Mouse (Mus musculus) G1E (cell line): ENCODE results near the gene Ppp1r14b. TPM values are rescaled to one million over a fixed set of nuclear protein-coding genes. Genes with fewer than 3 reads are reported as not detected.

Source experiments
- ATAC-seq: 2 replicates; pipeline ENCODE4 v1.8.0; 2016; ENCODE audit warnings: mild to moderate bottlenecking; ENCODE audit not compliant: insufficient number of reproducible peaks, poor library complexity, low FRiP score, severe bottlenecking; ENCODE audit errors: extremely low read depth
- DNase-seq: peaks from one replicate; pipeline ENCODE4 v3.0.0; 2012; ENCODE audit warnings: low spot score
- H3K27me3 ChIP-seq: 2 replicates; pipeline ENCODE4 v1.6.1; 2012; ENCODE audit warnings: mild to moderate bottlenecking, low read length, inconsistent platforms; ENCODE audit not compliant: insufficient read depth
- H3K36me3 ChIP-seq: replicated peaks from 2 replicates; pipeline ENCODE3; 2012; ENCODE audit warnings: mild to moderate bottlenecking, inconsistent platforms
- H3K4me1 ChIP-seq: 2 replicates; pipeline ENCODE4 v1.6.1; 2012; ENCODE audit warnings: low read depth, low read length, inconsistent platforms, mixed read lengths; ENCODE audit not compliant: insufficient read depth
- H3K4me3 ChIP-seq: 2 replicates; pipeline ENCODE4 v1.5.1; 2012; ENCODE audit warnings: low read depth, mild to moderate bottlenecking, inconsistent platforms, low read length, moderate library complexity, mixed read lengths
- H3K9me3 ChIP-seq: replicated peaks from 2 replicates; pipeline ENCODE4 v1.6.1; 2012; ENCODE audit warnings: inconsistent platforms
- CTCF ChIP-seq: IDR thresholded peaks from 2 replicates; pipeline ENCODE4 v1.5.1; 2012; ENCODE audit warnings: low read depth, low read length, inconsistent platforms, mixed read lengths
- GATA1 ChIP-seq: IDR thresholded peaks from 2 replicates; pipeline ENCODE4 v1.6.1; 2012; ENCODE audit warnings: borderline replicate concordance, low read length, inconsistent platforms, mixed read lengths
- GATA2 ChIP-seq: IDR thresholded peaks from 2 replicates; pipeline ENCODE4 v1.6.1; 2012; ENCODE audit warnings: low read depth, low read length, inconsistent platforms, borderline replicate concordance
- POLR2AphosphoS5 ChIP-seq: IDR thresholded peaks from 2 replicates; pipeline ENCODE4 v1.6.1; 2012; ENCODE audit warnings: low read depth, low read length, inconsistent platforms; ENCODE audit not compliant: insufficient replicate concordance
- TAL1 ChIP-seq: conservative IDR thresholded peaks from 2 replicates; pipeline ENCODE4 v1.6.1; 2012; ENCODE audit warnings: low read depth, low read length, inconsistent platforms, mixed read lengths
- polyA plus RNA-seq: library from polyadenylated mRNA; stranded (reverse); fragments of >175 nt; gene quantifications from 2 replicates; pipeline ENCODE4 v1.2.3, GENCODE M21; 2012
- total RNA-seq, 2 experiments: library from RNA; stranded (forward) in 1 of 2; stranded (reverse) in 1 of 2; fragments of 200-1000 nt in 1 of 2; fragments of >200 nt in 1 of 2; fragmentation: Nextera tagmentation in 1 of 2; gene quantifications; 2 replicates each; pipeline ENCODE4 v1.2.3; 2014 to 2017

Ppp1r14b gene
- total and polyA plus RNA-seq, 3 experiments: 74.0 to 281 (median 141) TPM

DNA sequence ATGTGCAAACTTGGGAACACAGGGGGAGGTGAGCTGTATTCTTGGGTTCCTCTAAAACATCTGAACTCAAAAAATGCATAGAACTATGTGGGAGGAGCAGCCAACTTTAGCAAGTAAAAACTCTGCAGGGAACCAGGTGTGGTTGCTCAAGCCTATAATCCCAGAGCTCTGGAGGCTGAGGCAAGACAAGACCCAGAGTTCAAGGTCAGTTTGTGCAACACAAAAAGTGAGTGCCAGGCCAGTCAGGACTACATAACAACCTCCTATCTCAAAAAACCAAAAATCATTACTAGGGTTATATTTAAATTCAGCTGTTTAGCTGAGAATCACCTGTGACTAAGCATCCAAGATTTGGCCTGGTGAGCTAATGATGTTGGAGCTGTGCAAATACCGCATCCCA lies 42.8 kb upstream of the Ppp1r14b start:
- DNase-seq (no peak), ATAC-seq (no peak)
- Histone ChIP-seq H3K4me3 (no peak overlapping the region), H3K36me3 (no peaks in the 10 kb centered on the region), H3K4me1 (peaks cover 6% of the 10 kb centered on the region), H3K27me3 (peaks cover 65% of the 10 kb centered on the region), H3K9me3 (peaks cover 8% of the 10 kb centered on the region)
- no peak for TF ChIP-seq GATA1
- TF ChIP-seq POLR2AphosphoS5: no peak
- no peak for TF ChIP-seq TAL1
- TF ChIP-seq GATA2: no peak
- no peak for TF ChIP-seq CTCF

DNA sequence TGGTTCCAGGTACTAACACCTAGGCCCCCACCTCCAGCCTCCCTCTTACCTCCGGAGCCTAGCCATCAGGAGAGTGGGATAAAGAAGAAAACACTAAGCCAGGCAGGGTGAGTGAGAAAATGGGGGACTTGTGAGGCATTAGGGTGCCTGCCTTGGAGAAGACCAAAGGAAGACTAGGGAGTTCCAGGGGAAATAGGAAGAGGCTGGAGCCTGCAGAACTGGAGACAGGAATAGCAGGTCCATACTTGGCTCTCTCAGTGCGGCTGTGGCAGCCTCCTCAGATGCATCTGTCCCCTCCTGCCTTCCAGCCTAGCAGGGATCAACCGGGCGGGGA lies 41.7 kb upstream of the Ppp1r14b start:
- peaks cover 6% of the 10 kb centered on the region; the same call in 1 of the 2 replicates for H3K4me1 ChIP-seq
- no peak for ATAC-seq
- TF ChIP-seq GATA2: no peak
- no peak for TF ChIP-seq POLR2AphosphoS5
- TF ChIP-seq CTCF: no peak
- no peak for TF ChIP-seq TAL1
- TF ChIP-seq GATA1: no peak
- H3K27me3 ChIP-seq: peaks cover 56% of the 10 kb centered on the region
- peaks cover 6% of the 10 kb centered on the region for H3K36me3 ChIP-seq
- H3K9me3 ChIP-seq: peaks cover 8% of the 10 kb centered on the region
- H3K4me3 ChIP-seq: no peak overlapping the region
- DNase-seq: no peak

DNA sequence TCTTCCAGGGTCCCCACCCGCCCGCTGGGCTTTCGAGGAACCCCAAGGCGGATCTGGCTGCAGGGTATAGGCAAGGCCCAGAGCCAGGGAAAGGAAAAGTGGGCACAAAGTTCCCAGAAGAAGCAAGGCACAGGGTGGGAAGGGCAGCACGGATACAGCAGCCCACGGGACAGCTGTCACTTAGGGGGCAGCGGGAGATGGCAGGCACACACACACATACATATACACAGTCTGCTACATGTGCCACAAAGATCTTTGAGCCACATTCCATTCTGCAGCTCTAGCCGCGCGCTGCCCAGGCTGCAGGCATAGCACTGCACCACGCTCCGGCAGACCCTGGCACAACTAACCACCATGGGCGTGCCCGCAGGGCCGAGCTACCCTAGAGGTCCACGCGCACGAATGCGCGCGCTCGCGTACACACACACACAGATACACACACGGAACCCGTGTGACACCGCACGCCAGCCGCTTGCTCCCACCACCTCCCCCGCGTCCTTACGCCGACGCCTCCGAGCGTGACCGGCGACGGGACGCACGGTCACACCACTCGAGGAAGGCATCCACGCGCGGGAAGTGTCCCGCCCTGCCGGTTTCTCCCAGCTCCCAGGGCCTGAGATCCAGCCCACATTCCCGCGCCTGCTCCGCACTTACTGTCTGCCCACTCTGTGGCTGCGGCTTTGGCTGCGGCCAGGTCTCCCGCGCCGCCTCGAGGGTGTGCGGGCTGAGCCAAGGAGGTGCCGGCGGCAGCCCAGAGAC lies 41.2 kb upstream of the Ppp1r14b start:
- ATAC-seq: no peak
- peaks cover 53% of the 10 kb centered on the region for H3K27me3 ChIP-seq
- H3K9me3 ChIP-seq: peaks cover 8% of the 10 kb centered on the region
- H3K4me1 ChIP-seq: peaks cover 6% of the 10 kb centered on the region; the same call in 1 of the 2 replicates
- no peak for DNase-seq
- H3K36me3 ChIP-seq: peaks cover 12% of the 10 kb centered on the region
- H3K4me3 ChIP-seq: peak overlapping the region; percentile 33; the same call in 1 of the 2 replicates
- TF ChIP-seq GATA1 (no peak), GATA2 (no peak), TAL1 (no peak), POLR2AphosphoS5 (no peak), CTCF (no peak)

GRCm38 (mm10) chr19:6934195-6934977 lies 40.4 kb upstream of the Ppp1r14b start, which contains the start of gene Kcnk4:
Gene Kcnk4 (minus strand): TSS chr19:6934515.
- Histone ChIP-seq H3K36me3 (peaks cover 19% of the 10 kb centered on the region), H3K4me3 (peak within 1 kb of the TSS; percentile 33; the same call in 1 of the 2 replicates), H3K9me3 (peaks cover 8% of the 10 kb centered on the region), H3K4me1 (peaks cover 7% of the 10 kb centered on the region), H3K27me3 (peaks cover 50% of the 10 kb centered on the region)
- DNase-seq: no peak
- TF ChIP-seq GATA1: no peak
- no peak for TF ChIP-seq GATA2
- TF ChIP-seq POLR2AphosphoS5: no peak
- TF ChIP-seq TAL1: no peak
- no peak for TF ChIP-seq CTCF
- ATAC-seq: no peak

- peaks cover 8% of the 10 kb centered on the region for H3K9me3 ChIP-seq
- TF ChIP-seq POLR2AphosphoS5: no peak
- TF ChIP-seq CTCF: 0 out of 2 replicates have a peak, but pooled peaks have one; percentile 22
- ATAC-seq: no peak
- no peak overlapping the region for H3K4me3 ChIP-seq
- H3K4me1 ChIP-seq: peaks cover 25% of the 10 kb centered on the region
- peaks cover 24% of the 10 kb centered on the region for H3K36me3 ChIP-seq
- H3K27me3 ChIP-seq: peaks cover 42% of the 10 kb centered on the region
- no peak for DNase-seq
Observed at GRCm38 (mm10) chr19:6936299-6936698, 38.5 kb upstream of the Ppp1r14b start.

DNA sequence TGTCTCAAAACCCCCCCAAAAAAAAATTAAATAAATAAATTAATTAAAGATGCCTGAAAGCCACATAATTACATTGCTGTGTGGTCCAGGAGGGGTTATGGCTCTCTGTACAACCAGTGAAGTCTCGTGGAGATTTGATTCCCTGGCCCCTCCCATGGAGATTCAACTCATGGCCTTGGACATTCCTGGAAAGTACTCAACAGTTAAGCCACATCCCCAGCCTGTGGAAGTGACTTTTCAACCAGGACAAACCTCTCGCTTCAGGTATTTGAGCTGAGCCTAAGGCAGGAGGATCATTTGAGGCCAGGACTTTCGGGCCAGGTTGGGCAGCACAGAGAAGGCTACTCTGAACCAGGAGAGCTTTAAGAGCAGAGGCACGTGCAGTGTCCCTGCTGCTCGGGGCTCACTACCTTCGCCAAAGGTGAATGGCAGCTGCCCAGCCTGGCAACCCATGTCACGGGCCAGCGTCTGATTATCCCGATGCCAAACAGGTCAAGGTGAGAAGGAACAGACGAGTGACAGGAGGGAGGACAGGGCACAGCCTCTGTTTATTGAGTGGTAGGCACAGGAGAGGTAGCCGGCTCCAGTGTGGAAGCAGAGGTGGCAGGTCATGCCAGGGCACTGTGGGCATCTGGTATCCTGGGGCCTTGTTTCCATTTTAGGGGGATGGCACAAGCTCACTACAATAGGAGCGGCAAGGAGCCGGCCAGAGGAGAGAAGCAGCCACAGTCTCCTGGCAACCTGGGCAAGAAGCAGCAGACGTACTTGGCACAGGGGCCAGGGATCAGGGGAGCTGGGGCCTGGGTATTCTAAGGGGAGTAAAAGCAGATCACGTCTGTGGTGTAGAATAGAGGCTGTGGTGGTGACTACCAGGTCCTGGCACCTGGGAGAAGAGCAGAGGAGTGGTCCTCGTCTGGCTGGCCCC lies 37.0 kb upstream of the Ppp1r14b start:
- ATAC-seq (no peak), DNase-seq (no peak)
- Histone ChIP-seq H3K27me3 (peaks cover 28% of the 10 kb centered on the region), H3K36me3 (peaks cover 24% of the 10 kb centered on the region), H3K4me1 (peaks cover 29% of the 10 kb centered on the region), H3K4me3 (no peak overlapping the region), H3K9me3 (peaks cover 8% of the 10 kb centered on the region)
- TF ChIP-seq GATA2: no peak
